Mouse (Mus musculus) cortical plate, adult 2 months (tissue): ENCODE results near the gene Slc41a2.

Source experiments
- CTCF ChIP-seq: fragments of 200-500 bp; IDR thresholded peaks from 2 replicates; pipeline ENCODE4 v1.5.1; 2011; ENCODE audit warnings: mild to moderate bottlenecking, control low read depth, low read length; ENCODE audit not compliant: insufficient read depth; ENCODE audit errors: extremely low read depth
- POLR2A ChIP-seq: fragments of 200-500 bp; IDR thresholded peaks from 2 replicates; pipeline ENCODE4 v1.6.1; 2011; ENCODE audit warnings: mild to moderate bottlenecking, low read length, control low read depth; ENCODE audit not compliant: insufficient read depth; ENCODE audit errors: extremely low read depth

DNA sequence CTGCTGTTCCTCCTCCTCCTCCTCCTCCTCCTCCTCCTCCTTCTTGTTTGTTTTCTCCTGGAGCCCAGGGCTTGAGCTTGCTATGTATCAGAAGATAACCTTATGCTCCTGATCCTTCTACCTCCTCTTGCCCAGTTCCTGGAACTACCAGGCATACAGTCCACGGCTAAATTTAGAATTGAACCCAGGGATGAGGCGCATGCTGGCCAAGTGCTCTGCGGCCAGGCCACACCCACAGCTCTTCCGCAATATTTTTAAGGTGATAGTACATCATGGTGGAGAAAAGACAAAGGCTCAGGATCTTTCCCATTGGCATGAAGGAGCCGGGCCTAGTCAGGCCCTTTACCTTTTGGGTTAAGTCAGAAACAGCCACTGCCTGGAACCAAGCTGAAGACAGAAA, 139.0 kb downstream of the Slc41a2 start:
- TF ChIP-seq CTCF (no peak), POLR2A (no peak)
